Mouse (Mus musculus) brain, embryonic 14.5 days (tissue): ENCODE data around the gene Cox14. TPM values are rescaled to one million over a fixed set of nuclear protein-coding genes. Genes with fewer than 3 reads are reported as not detected.
"Not testable (repeated sequence)": the region's sequence is repeated elsewhere in the genome, so short reads cannot be mapped to it uniquely, and the experiment has no call there.

Source experiments
- DNase-seq: peaks from one replicate; pipeline ENCODE4 v3.0.0-alpha.2; 2011; ENCODE audit warnings: low read depth
- CTCF ChIP-seq: fragments of 200-500 bp; IDR thresholded peaks from 2 replicates; pipeline ENCODE4 v1.5.1; 2012; ENCODE audit warnings: inconsistent platforms, mild to moderate bottlenecking, moderate library complexity, borderline replicate concordance; ENCODE audit not compliant: insufficient read depth, insufficient read length; ENCODE audit errors: extremely low read depth
- POLR2A ChIP-seq: fragments of 200-500 bp; IDR thresholded peaks from 2 replicates; pipeline ENCODE4 v1.6.1; 2012; ENCODE audit warnings: mild to moderate bottlenecking, inconsistent platforms, borderline replicate concordance; ENCODE audit not compliant: poor library complexity, insufficient read depth, insufficient read length, severe bottlenecking; ENCODE audit errors: extremely low read depth
- polyA plus RNA-seq: library from polyadenylated mRNA; depleted of rRNA; stranded (reverse); fragments of >200 nt; gene quantifications from 2 replicates; pipeline ENCODE4 v1.2.3, GENCODE M21; 2012

Gene Cox14
- polyA plus RNA-seq, 1 experiment = 149 TPM

DNA sequence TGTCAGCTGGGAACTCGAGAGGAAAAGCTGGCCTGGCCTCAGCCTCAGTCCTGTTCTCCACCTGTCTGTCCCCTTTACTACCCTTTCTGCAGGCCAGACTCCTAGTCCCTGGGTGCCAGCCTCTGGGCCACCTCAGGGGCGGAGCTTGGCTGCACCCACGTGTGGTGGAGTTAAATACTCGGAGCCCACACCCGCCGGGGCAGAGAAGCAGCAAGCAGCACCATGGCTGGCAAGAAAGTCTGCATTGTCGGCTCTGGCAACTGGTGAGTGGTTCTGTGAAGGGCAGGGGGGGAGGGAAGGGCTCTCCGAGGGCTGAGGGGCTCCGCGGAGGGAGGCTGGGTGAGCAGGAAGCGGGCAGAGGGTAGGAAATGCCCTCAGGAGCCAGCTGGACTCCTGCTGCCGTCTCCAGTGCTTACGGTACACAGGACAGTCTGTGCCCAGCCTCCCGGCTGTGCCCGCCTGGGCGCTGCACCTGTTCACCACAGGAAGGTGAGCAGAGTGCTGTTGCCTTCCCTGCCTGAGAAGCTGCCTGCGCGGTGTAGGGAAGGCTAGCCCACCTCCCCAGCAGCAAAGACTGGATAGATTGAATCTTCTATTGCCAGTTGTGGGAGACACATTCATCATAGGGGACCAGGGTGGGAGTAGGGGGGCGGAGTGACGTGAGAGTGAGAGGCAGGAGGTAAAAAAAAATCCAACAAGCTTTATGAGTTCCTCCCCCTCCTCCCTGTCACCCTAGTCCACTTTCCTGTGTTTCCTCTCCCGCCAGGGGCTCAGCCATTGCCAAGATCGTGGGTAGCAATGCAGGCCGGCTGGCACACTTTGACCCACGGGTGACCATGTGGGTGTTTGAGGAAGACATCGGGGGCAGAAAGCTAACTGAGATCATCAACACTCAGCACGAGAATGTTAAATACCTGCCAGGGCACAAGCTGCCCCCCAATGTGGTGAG lies 7.8 kb upstream of the Cox14 start, which contains the start of gene Gpd1:
Gene Gpd1 (plus strand): TSS at position 130 of the 949 bp plus-strand sequence.
- peak; percentile 64 for DNase-seq

DNA sequence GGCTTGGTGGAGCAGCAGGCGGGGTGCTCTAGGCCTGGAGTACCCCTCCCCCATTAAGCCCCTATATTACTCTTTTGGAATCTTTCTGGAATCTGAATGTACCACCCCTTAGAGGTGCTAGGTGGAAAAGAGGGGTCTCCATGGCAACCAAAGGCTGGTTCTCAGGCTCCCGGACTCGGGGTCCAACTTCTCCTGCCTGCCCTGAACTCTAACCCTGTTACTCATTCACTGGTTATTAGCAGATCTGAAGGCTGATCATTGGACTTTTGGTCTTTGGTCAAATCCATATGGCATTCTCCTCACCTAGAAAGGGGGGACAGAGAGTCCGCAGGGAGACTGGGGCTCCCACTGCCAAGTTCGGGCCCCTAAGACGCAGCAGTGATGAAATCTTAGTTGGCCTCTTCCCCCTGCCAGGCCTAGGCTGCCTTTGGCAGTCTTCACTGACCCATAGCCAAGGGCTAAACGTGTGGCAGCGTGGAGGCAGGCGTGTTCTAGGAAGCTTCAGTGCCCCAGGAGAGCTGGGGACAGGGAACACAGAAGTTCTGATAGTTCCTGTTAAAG lies 6.9 kb upstream of the Cox14 start:
- TF ChIP-seq POLR2A (no peak), CTCF (no peak)
- no peak for DNase-seq

More for the DNA sequence above, 7.8 kb upstream of the Cox14 start, which contains the start of gene Gpd1:
- TF ChIP-seq CTCF (no peak), POLR2A (no peak)

DNA sequence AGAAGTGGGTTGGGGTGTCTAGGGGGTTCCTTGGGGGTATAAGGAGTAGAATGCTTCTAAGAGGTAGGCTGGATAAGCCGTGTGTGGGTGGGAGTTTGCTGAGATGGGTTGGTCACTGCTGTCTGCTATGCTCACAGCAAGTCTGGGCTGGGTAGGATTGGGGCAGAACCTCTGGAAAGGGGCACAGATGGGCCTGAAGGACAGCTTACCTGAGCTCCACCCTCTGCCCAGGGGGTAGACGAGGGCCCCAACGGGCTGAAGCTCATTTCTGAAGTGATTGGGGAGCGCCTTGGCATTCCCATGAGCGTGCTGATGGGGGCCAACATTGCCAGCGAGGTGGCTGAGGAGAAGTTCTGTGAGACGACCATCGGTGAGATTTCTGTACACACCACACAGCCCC lies 5.6 kb upstream of the Cox14 start:
- no peak for DNase-seq
- no peak for TF ChIP-seq CTCF
- TF ChIP-seq POLR2A = no peak

DNA sequence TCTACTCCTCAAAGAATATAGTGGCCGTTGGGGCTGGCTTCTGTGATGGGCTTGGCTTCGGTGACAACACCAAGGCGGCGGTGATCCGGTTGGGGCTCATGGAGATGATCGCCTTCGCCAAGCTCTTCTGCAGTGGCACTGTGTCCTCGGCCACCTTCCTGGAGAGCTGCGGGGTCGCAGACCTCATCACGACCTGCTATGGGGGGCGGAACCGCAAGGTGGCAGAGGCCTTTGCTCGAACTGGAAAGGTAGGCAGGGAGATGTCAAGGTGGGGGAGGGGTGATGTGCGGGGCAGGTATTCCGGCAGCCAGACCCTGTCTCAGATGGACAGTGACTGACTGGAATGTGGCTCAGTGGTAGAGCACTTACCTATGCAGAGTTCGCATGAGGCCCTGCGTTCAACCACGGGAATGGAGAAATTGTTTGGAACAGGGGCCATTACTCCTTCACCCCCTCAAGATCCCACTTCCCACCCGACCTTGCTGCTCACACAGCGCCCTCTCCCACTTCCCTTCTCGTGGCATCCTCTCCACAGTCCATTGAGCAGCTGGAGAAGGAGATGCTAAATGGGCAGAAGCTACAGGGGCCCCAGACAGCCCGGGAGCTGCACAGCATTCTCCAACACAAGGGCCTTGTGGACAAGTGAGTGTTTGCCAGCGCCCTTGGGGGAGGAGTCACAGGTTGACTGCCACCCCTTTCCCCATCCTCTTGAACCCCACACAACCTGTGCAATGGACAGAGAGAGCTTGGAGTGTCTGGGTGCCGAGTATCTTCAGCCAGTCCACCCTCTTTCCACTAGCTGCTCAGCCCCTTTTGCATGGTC lies 3.3 kb upstream of the Cox14 start:
- TF ChIP-seq CTCF = no peak
- TF ChIP-seq POLR2A = no peak
- no peak for DNase-seq

DNA sequence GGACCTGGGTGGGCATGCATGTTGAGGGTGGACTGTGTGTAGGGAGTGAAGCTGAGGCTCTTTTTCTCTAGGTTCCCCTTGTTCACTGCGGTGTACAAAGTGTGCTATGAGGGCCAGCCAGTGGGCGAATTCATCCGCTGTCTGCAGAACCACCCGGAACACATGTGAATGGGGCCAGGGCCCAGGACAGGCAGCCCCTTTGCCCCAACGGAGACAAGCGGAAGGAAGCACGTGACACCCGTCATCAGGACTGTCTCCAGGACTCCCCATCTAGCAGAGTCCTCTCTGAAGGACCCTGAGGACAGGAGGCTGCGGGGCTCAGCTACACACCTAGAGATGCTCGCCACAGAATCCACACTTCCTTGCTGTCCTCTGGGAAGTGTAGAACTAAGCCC lies 2.3 kb upstream of the Cox14 start:
- no peak for TF ChIP-seq POLR2A
- TF ChIP-seq CTCF = no peak
- no peak for DNase-seq

DNA sequence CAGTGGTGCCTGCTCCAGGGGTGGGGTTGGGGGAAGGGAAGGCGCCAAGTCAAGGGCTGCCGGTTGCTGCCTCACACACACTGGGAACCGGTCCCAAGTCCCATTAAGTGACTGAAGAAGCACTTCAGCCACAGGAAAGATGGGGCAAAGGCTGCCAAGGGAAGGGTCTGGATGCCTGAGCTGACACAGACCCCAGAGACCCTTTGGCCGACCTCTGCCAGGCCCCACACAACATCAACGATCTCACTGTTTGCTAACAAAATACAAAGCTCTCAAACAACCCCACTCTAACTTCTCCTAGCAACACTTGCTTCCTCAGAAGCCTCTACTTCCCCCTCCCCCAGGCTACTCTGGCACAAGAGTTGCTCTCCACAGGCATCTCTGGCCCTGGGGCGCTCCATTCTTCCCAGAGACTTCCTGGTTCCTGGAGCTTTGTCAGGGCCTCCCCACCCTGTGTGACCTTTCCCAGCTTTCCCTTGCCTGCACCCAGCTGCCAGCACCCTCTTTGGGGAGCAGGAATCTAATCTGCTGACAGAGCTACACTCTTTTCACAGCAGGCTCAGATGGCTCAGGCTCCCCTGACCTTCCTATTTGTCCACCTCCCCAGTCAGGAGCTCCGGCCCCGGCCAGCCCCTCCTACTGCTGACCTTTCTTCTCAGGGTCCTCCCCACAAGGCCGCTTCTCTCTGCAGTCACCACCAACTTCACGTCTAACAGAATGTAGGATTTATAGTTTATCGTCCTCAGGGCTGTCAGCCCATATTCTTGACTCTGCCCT lies 1.7 kb upstream of the Cox14 start:
- TF ChIP-seq CTCF = no peak
- TF ChIP-seq POLR2A = no peak
- peak; percentile 39 for DNase-seq

DNA sequence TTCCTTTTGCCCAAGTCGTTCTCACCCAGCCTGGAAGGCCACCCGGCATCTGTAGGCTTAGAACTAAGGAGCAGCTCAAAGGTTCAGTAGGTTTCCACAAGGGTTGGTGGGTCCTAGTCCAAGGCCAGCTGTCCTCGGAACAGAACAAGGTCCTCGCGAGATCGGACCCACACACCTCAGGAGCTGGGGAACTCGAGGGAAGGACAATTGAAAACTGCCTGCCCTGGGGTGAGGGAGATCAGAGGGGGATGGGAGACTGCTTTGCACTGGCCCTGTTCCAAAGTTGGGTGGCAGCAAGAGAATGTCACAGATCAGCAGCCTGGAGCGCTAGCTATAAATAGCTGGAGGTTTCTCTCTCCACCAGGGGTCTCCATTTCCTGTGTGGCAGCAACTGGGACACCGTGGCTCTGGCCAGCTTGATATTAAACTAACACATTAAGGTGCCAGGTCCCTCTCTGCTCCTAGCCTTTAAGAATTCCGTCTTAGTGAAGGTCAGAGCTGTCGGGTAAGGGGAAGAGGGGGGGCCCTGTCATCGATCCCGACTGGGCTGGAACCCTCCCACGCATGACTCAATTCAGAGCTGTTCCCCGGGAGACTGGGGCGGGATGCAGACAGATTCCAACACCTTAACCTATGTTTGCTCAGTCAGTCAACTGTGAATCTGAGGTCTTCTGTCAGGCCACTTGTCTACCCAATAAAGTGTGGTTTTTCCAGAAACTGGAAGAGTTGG lies 961 bp upstream of the Cox14 start:
- peak; percentile 89 for DNase-seq
- TF ChIP-seq CTCF (peak; percentile 76), POLR2A (no peak)

DNA sequence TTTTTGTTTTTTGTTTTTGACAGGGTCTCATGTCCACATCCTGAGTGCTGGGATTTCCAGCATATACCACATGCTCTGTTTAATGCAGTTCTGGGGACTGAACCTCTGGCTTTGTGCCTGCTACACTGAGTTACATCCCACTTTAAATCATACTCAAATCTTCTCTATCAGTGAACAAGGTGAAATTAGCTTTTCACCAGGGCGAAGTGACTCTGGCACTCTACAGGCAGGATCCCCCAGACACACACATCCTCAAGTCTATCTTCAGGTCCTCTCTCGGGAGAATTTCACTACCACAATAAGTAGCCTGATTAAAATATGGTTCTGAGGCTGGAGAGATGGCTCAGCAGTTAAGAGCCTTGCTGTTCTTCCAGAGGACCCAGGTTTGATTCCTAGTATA lies 1.1 kb downstream of the Cox14 start:
- no peak for DNase-seq

DNA sequence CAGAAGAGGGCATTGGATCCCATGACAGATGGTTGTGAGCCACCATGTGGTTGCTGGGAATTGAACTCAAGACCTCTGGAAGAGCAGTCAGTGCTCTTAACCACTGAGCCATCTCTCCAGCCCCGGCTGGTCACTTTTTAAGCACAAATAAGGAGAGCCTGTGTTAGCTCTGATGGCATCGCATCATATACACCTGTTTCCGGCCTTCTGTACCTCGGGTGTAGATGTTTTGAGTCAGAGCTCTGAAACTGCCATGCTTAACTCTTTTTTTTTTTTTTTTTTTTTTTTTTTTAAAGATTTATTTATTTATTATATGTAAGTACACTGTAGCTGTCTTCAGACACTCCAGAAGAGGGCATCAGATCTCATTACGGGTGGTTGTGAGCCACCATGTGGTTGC lies 1.6 kb downstream of the Cox14 start:
- not testable (repeated sequence) for DNase-seq

More for the DNA sequence above, 1.1 kb downstream of the Cox14 start:
- TF ChIP-seq POLR2A (no peak), CTCF (no peak)

DNA sequence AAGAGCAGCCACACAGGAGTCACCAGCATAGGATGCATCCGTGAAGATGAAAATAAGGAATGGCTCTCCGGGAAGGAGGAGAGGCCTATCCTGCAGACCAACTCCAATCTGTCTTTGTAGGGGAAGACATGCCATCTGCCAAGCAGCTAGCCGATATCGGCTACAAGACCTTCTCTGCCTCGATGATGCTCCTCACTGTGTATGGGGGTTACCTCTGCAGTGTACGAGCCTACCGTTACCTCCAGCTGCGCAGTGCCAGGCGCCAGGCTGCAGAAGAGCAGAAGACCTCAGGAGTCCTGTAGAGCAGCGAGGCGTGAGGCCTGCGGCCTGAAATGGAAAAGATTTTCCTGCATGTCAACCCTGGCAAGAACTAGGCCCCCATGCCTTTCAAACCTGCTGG lies 2.1 kb downstream of the Cox14 start:
- TF ChIP-seq POLR2A = no peak
- no peak for TF ChIP-seq CTCF
- no peak for DNase-seq
